Mouse (Mus musculus) heart, embryonic 13.5 days (tissue): ENCODE results near the gene Btbd9. TPM values are rescaled to one million over a fixed set of nuclear protein-coding genes. Genes with fewer than 3 reads are reported as not detected.

Source experiments
- ATAC-seq: fragments of 200-750 bp; cut with Nextera tagmentation; 2 replicates; pipeline ENCODE4 v1.8.0; 2017; ENCODE audit warnings: moderate TSS enrichment; ENCODE audit not compliant: insufficient number of reproducible peaks, low FRiP score, low TSS enrichment; ENCODE audit errors: extremely low read depth
- H3K27ac ChIP-seq: fragments of 300-500 bp; sonication (generic); replicated peaks from 2 replicates; pipeline ENCODE4 v1.5.1; 2015; ENCODE audit warnings: moderate library complexity, mild to moderate bottlenecking, inconsistent platforms
- H3K27me3 ChIP-seq: fragments of 300-500 bp; sonication (generic); replicated peaks from 2 replicates; pipeline ENCODE4 v1.6.1; 2015; ENCODE audit warnings: mild to moderate bottlenecking, inconsistent platforms
- H3K36me3 ChIP-seq: fragments of 300-500 bp; sonication (generic); 2 replicates; pipeline ENCODE4 v1.6.1; 2015; ENCODE audit warnings: mild to moderate bottlenecking, inconsistent platforms
- H3K4me1 ChIP-seq: fragments of 300-500 bp; sonication (generic); 2 replicates; pipeline ENCODE4 v1.6.1; 2015; ENCODE audit warnings: inconsistent platforms
- H3K4me2 ChIP-seq: fragments of 300-500 bp; sonication (generic); 2 replicates; pipeline ENCODE4 v1.6.1; 2015; ENCODE audit warnings: inconsistent platforms, mild to moderate bottlenecking, moderate library complexity
- H3K4me3 ChIP-seq: fragments of 300-500 bp; sonication (generic); 2 replicates; pipeline ENCODE4 v1.5.1; 2015; ENCODE audit warnings: moderate library complexity, mild to moderate bottlenecking, inconsistent platforms
- H3K9ac ChIP-seq: fragments of 300-500 bp; sonication (generic); 2 replicates; pipeline ENCODE4 v1.6.1; 2015; ENCODE audit warnings: inconsistent platforms, mild to moderate bottlenecking, moderate library complexity
- H3K9me3 ChIP-seq: fragments of 300-500 bp; sonication (generic); 2 replicates; pipeline ENCODE4 v1.6.1; 2016; ENCODE audit warnings: inconsistent platforms
- WGBS: fragments of 180-500 bp; shearing (Covaris S2); methylation state at CpG from one replicate; pipeline ENCODE4 v1.1.7; 2015; ENCODE audit warnings: mixed read lengths; 5-methylcytosine and 5-hydroxymethylcytosine counted together
- polyA plus RNA-seq: library from polyadenylated mRNA; unstranded; fragments of >200 nt; fragmentation: Nextera tagmentation; extraction: Ambion mirVana; gene quantifications from 2 replicates; pipeline ENCODE4 v1.2.1, GENCODE M21; 2015

Btbd9 gene
- polyA plus RNA-seq, 1 experiment from 2014 or later, result 44.4 TPM

GRCm38 (mm10) chr17:30574783-30575075 lies 1.6 kb downstream of the Btbd9 start:
- no peak for ATAC-seq
- Histone ChIP-seq H3K9ac (peak overlapping the region; percentile 90), H3K27ac (peak overlapping the region; percentile 90), H3K27me3 (no peaks in the 10 kb centered on the region), H3K4me1 (peaks cover 42% of the 10 kb centered on the region), H3K36me3 (no peaks in the 10 kb centered on the region), H3K4me3 (peak overlapping the region; percentile 74), H3K4me2 (peak overlapping the region; percentile 92), H3K9me3 (no peaks in the 10 kb centered on the region)
- WGBS, result 62% methylated on average over 8 of the region's 8 CpGs

GRCm38 (mm10) chr17:30573990-30574782 lies 2.1 kb downstream of the Btbd9 start:
- H3K27ac ChIP-seq, result peak overlapping the region; percentile 90
- H3K4me2 ChIP-seq, result peak overlapping the region; percentile 92
- H3K4me3 ChIP-seq, result peak overlapping the region; percentile 74
- no peak for ATAC-seq
- peaks cover 42% of the 10 kb centered on the region for H3K4me1 ChIP-seq
- no peaks in the 10 kb centered on the region for H3K27me3 ChIP-seq
- WGBS, result 54% methylated on average over 8 of the region's 8 CpGs
- H3K9ac ChIP-seq, result peak overlapping the region; percentile 90
- no peaks in the 10 kb centered on the region for H3K9me3 ChIP-seq
- no peaks in the 10 kb centered on the region for H3K36me3 ChIP-seq

GRCm38 (mm10) chr17:30570971-30571370 lies 5.3 kb downstream of the Btbd9 start:
- WGBS, result 44% methylated on average over 3 of the region's 3 CpGs
- Histone ChIP-seq H3K9ac (no peak overlapping the region), H3K27me3 (no peaks in the 10 kb centered on the region), H3K4me1 (peaks cover 38% of the 10 kb centered on the region), H3K36me3 (no peaks in the 10 kb centered on the region), H3K4me2 (no peak overlapping the region), H3K9me3 (no peaks in the 10 kb centered on the region), H3K27ac (no peak overlapping the region), H3K4me3 (no peak overlapping the region)
- no peak for ATAC-seq

GRCm38 (mm10) chr17:30570173-30570572 lies 6.1 kb downstream of the Btbd9 start:
- H3K9ac ChIP-seq, result no peak overlapping the region
- no peaks in the 10 kb centered on the region for H3K9me3 ChIP-seq
- peaks cover 43% of the 10 kb centered on the region for H3K4me1 ChIP-seq
- H3K4me3 ChIP-seq, result no peak overlapping the region
- no peak overlapping the region for H3K27ac ChIP-seq
- no peaks in the 10 kb centered on the region for H3K36me3 ChIP-seq
- H3K4me2 ChIP-seq, result no peak overlapping the region
- no peaks in the 10 kb centered on the region for H3K27me3 ChIP-seq
- 66% methylated on average over 8 of the region's 8 CpGs for WGBS
- no peak for ATAC-seq

- ATAC-seq, result no peak
- H3K27ac ChIP-seq, result no peak overlapping the region
- H3K4me1 ChIP-seq, result peaks cover 35% of the 10 kb centered on the region
- no peak overlapping the region for H3K4me2 ChIP-seq
- no peak overlapping the region for H3K9ac ChIP-seq
- no peaks in the 10 kb centered on the region for H3K36me3 ChIP-seq
- no peak overlapping the region for H3K4me3 ChIP-seq
- H3K9me3 ChIP-seq, result no peaks in the 10 kb centered on the region
- H3K27me3 ChIP-seq, result no peaks in the 10 kb centered on the region
These were observed 7.8 kb downstream of the Btbd9 start for GRCm38 (mm10) chr17:30568473-30568872.

- ATAC-seq, result no peak
- no peak overlapping the region for H3K27ac ChIP-seq
- WGBS, result 66% methylated on average over 7 of the region's 7 CpGs
These were observed 11.3 kb downstream of the Btbd9 start for GRCm38 (mm10) chr17:30564971-30565370.

GRCm38 (mm10) chr17:30564407-30564806 lies 11.9 kb downstream of the Btbd9 start:
- 72% methylated on average over 3 of the region's 3 CpGs for WGBS
- no peak for ATAC-seq

More at GRCm38 (mm10) chr17:30564971-30565370, 11.3 kb downstream of the Btbd9 start:
- Histone ChIP-seq H3K27me3 (no peaks in the 10 kb centered on the region), H3K4me2 (no peak overlapping the region), H3K4me3 (no peak overlapping the region), H3K9me3 (no peaks in the 10 kb centered on the region), H3K36me3 (no peaks in the 10 kb centered on the region), H3K9ac (no peak overlapping the region), H3K4me1 (peaks cover 20% of the 10 kb centered on the region)

GRCm38 (mm10) chr17:30563484-30564075 lies 12.7 kb downstream of the Btbd9 start:
- H3K27me3 ChIP-seq, result no peaks in the 10 kb centered on the region
- H3K4me1 ChIP-seq, result peaks cover 19% of the 10 kb centered on the region
- no peak overlapping the region for H3K4me2 ChIP-seq
- 62% methylated on average over 6 of the region's 6 CpGs for WGBS
- ATAC-seq, result no peak
- H3K9me3 ChIP-seq, result no peaks in the 10 kb centered on the region
- H3K27ac ChIP-seq, result no peak overlapping the region
- no peak overlapping the region for H3K9ac ChIP-seq
- no peak overlapping the region for H3K4me3 ChIP-seq
- no peaks in the 10 kb centered on the region for H3K36me3 ChIP-seq

More at GRCm38 (mm10) chr17:30564407-30564806, 11.9 kb downstream of the Btbd9 start:
- Histone ChIP-seq H3K4me3 (no peak overlapping the region), H3K4me1 (peaks cover 19% of the 10 kb centered on the region), H3K9ac (no peak overlapping the region), H3K9me3 (no peaks in the 10 kb centered on the region), H3K4me2 (no peak overlapping the region), H3K27me3 (no peaks in the 10 kb centered on the region), H3K27ac (no peak overlapping the region), H3K36me3 (no peaks in the 10 kb centered on the region)

- WGBS, result 71% methylated on average over 2 of the region's 2 CpGs
- Histone ChIP-seq H3K4me3 (no peak overlapping the region), H3K27me3 (no peaks in the 10 kb centered on the region), H3K4me2 (no peak overlapping the region), H3K27ac (no peak overlapping the region), H3K36me3 (no peaks in the 10 kb centered on the region), H3K9ac (no peak overlapping the region), H3K4me1 (peaks cover 19% of the 10 kb centered on the region), H3K9me3 (no peaks in the 10 kb centered on the region)
- no peak for ATAC-seq
These were observed 13.5 kb downstream of the Btbd9 start for GRCm38 (mm10) chr17:30562770-30563169.

GRCm38 (mm10) chr17:30559536-30559935 lies 16.8 kb downstream of the Btbd9 start:
- H3K27ac ChIP-seq, result no peak overlapping the region
- no peak for ATAC-seq
- H3K27me3 ChIP-seq, result no peaks in the 10 kb centered on the region
- H3K36me3 ChIP-seq, result no peaks in the 10 kb centered on the region
- 42% methylated on average over 3 of the region's 3 CpGs for WGBS
- H3K4me1 ChIP-seq, result 0 out of 2 replicates have a peak, but pooled peaks cover 6% of the 10 kb centered on the region
- no peak overlapping the region for H3K4me3 ChIP-seq
- no peaks in the 10 kb centered on the region for H3K9me3 ChIP-seq
- no peak overlapping the region for H3K4me2 ChIP-seq
- H3K9ac ChIP-seq, result no peak overlapping the region

- Histone ChIP-seq H3K4me1 (0 out of 2 replicates have a peak, but pooled peaks cover 6% of the 10 kb centered on the region), H3K9me3 (no peaks in the 10 kb centered on the region), H3K36me3 (no peaks in the 10 kb centered on the region), H3K4me2 (no peak overlapping the region), H3K27me3 (no peaks in the 10 kb centered on the region), H3K9ac (no peak overlapping the region), H3K27ac (no peak overlapping the region), H3K4me3 (no peak overlapping the region)
- 66% methylated on average over 2 of the region's 2 CpGs for WGBS
- no peak for ATAC-seq
These were observed 17.7 kb downstream of the Btbd9 start for GRCm38 (mm10) chr17:30558623-30559022.

GRCm38 (mm10) chr17:30556512-30556911 lies 19.8 kb downstream of the Btbd9 start:
- no peaks in the 10 kb centered on the region for H3K27me3 ChIP-seq
- 78% methylated on average over 3 of the region's 3 CpGs for WGBS
- no peak overlapping the region for H3K9ac ChIP-seq
- H3K9me3 ChIP-seq, result no peaks in the 10 kb centered on the region
- ATAC-seq, result no peak
- no peak overlapping the region for H3K27ac ChIP-seq
- no peak overlapping the region for H3K4me2 ChIP-seq
- H3K36me3 ChIP-seq, result no peaks in the 10 kb centered on the region
- peaks cover 14% of the 10 kb centered on the region; the same call in 1 of the 2 replicates for H3K4me1 ChIP-seq
- H3K4me3 ChIP-seq, result no peak overlapping the region
